Mouse (Mus musculus) gastrocnemius, postnatal 25 days (tissue): ENCODE results near the gene Gm9733. TPM values are rescaled to one million over a fixed set of nuclear protein-coding genes. Genes with fewer than 3 reads are reported as not detected.
"Not testable (repeated sequence)": the region's sequence is repeated elsewhere in the genome, so short reads cannot be mapped to it uniquely, and the experiment has no call there.

ENCODE experiments used
- DNase-seq: peaks from one replicate; pipeline ENCODE4 v3.0.0; 2022
- long read RNA-seq, 2 experiments: library from polyadenylated mRNA; stranded (forward); transcript quantifications; one replicate each; pipeline ENCODE4 v2.0.0; 2021
- total RNA-seq, 2 experiments: library from RNA; stranded (reverse); gene quantifications; 1 replicate in 1 of 2; 2 replicates in 1 of 2; pipeline ENCODE4 v1.2.3; 2021

Gene Gm9733
- not detected for total RNA-seq
- long read RNA-seq, experiment 1, result 0 reads
- long read RNA-seq, experiment 2, result 0 reads

- no peak for DNase-seq
Measured at GRCm38 (mm10) chr3:15332063-15332462, at the start of gene Gm9733. Gm9733 (minus strand) TSS chr3:15332302.

- not testable (repeated sequence) for DNase-seq
Measured at GRCm38 (mm10) chr3:15355690-15356089, 23.6 kb upstream of the Gm9733 start.

GRCm38 (mm10) chr3:15350318-15350717 lies 18.2 kb upstream of the Gm9733 start:
- not testable (repeated sequence) for DNase-seq

DNA sequence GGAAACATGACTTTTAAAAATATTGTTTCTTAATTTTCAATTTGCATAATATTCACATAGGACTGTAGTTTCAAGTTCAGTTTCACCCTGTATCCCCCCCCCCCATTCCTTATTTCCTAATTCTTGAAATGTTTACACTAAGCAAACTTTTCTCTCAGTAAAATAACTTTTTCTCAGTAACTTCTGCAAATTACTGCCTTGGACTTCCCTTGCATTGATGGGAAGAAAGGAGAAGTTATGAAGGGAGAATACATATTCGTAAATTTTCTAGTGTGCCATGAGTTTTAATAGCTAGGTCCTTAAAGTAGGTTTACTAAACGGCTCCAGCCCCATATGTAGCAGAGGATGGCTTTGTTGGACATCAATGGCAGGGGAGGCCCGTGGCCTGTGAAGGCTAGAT lies 13.5 kb upstream of the Gm9733 start:
- DNase-seq, result not testable (repeated sequence)

DNA sequence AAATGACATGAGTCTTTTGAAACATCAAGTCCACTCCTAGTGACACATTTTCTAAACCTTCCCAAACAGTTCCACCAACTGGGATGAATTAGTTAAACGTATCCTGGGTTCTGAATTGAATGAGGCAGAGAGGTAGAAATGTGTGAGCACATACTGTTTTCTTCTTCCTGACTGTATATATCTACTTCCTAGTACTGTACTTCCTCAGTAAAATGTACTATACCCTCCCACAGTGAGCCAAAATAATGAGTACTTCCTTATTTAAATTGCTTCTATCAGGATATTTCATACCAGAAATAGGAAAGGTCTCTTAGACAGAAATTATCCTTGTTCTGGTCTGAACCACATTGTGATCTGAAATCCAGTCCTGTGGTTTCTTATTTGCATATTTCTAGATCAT lies 8.2 kb upstream of the Gm9733 start:
- no peak for DNase-seq

DNA sequence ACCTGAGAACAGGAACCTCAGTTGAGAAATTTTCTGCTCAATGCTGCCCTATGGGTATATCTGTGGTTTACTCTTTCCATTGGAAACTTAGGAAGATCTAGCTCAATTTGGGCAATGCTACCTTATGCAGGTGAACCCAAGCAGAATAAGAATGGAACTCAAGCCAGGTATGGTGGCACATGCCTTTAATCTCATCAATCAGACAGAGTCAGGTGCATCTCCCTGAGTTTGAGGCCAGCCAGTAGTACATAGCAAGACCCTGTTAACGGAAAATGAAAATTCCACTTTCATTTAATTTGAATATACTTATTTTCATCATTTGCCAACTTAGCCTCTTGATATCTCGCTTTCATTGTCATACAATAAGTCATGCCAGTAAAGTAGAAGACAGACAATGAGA lies 2.1 kb upstream of the Gm9733 start:
- DNase-seq, result no peak

GRCm38 (mm10) chr3:15331545-15331944 lies 557 bp downstream of the Gm9733 start:
- DNase-seq, result no peak

DNA sequence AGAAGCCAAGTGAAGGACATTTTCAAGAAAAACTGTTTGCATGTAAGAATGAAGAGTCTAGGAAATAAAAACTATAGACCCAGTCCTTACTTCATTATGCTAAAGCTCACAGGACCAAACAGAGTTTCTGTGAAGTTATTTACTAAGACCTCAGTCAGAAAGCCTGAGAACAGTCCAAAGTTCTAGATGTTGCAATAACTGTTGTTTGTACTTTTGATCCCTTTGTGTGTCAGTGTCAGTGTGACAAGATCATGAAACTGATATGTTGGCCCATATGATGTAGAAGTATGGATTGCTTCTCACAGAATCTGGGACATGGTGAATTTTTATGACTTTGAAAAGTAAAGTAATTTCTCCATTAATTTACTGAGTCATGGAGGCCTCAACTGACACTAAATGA lies 2.6 kb downstream of the Gm9733 start:
- DNase-seq, result no peak

DNA sequence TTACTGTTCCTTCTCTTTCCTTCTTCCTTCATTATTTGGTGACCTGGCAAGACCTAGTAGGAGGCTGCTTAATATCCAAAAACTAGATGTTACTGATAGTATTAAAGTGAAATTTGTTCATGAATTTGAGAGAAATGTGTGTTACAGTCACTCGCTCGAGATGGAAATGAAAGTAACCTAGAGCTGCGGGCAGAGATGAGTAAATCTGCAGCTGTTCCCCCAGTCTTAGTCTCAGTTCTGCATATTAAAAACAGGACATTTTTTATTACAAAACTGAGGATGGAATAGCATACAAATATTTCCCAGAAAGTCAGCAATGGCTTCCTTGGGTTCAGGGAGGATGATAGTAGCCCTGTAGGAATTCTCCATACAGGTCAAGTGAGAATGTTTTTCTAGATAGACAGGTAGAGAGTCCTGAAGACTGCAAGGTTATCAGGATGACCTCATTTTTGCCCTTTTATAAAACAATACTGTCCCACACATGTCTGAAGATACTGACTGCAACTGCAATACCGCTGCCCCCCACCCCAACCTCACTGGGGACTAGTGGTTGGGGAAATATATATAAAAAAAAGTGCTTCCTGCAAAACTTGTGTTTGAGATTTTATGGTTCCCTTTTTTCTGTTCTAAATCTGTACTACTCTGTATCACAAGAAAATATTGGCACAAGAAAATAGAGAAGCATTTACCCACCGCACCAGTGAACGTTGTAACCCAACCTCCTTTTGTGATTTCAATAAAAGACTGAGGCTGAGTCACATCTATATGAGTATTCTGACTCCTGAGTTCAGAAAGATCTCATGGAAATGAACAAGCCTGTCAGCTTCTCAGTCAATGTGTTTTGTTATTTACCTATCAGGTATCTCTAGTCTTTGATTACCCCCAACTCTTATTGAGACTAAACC lies 47.4 kb downstream of the Gm9733 start:
- no peak for DNase-seq

- DNase-seq, result no peak
Measured at GRCm38 (mm10) chr3:15275899-15276526, 56.1 kb downstream of the Gm9733 start.

- no peak for DNase-seq
Measured at GRCm38 (mm10) chr3:15264450-15264849, 67.7 kb downstream of the Gm9733 start.

GRCm38 (mm10) chr3:15255726-15256125 lies 76.4 kb downstream of the Gm9733 start:
- DNase-seq, result no peak

Other genes with a start within 250 kb of the Gm9733 start
- not detected for gene Sirpb1a, start 94.2 kb upstream of the Gm9733 start, total RNA-seq
- not detected for gene Sirpb1b, start 242.8 kb upstream of the Gm9733 start, total RNA-seq